Mouse (Mus musculus): ENCODE measurements at regions not wholly inside any gene's neighbourhood (a gene's known extent, or its start where the extent isn't known, plus 50 kb on each side); places are given as distances from the start of the nearest gene placed in this dataset.

DNA sequence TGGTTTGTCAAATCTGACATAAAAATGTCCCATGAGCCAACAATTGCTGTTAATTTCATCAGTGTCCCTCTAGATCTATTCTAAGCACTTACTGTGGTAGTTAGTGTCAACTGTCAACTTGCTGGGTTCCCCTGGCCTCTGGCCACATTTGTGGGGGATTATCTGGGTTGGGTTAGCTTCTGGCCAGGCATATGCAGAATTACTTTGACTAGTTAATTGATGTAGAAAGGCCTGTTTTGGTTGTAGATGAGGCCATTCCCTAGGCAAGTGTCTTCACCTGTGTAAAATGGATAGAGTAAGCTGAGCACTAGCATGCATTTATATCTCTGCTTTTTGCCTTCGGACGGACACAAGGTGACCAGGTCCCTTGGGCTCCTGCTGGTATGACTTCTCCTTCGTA, 283.9 kb downstream of the 1810013L24Rik start:
- no peak overlapping the region for H3K9ac ChIP-seq (ENCODE audit: low read length)
- no peak overlapping the region for H3K4me3 ChIP-seq (ENCODE audit: low read depth, low read length)
- no peak overlapping the region for H3K27ac ChIP-seq (ENCODE audit: low read depth)
- DNase-seq (ENCODE audit: low spot score) (no peak), ATAC-seq (replicated peaks; ENCODE audit: low FRiP score, low TSS enrichment, low read depth) (no peak)
- H3K9me3 ChIP-seq (ENCODE audit: control insufficient read depth, low read length), result no peaks in the 10 kb centered on the region
- H3K4me2 ChIP-seq (ENCODE audit: low read length), result no peak overlapping the region
- H3K27me3 ChIP-seq (replicated peaks; ENCODE audit: control insufficient read depth, insufficient read depth, low read length), result no peaks in the 10 kb centered on the region
- 85% methylated on average over 3 of the region's 3 CpGs for WGBS
- no peaks in the 10 kb centered on the region for H3K36me3 ChIP-seq (ENCODE audit: control insufficient read depth, insufficient read depth, low read length)
- H3K4me1 ChIP-seq (replicated peaks; ENCODE audit: control insufficient read depth, insufficient read depth, low read length), result no peaks in the 10 kb centered on the region

DNA sequence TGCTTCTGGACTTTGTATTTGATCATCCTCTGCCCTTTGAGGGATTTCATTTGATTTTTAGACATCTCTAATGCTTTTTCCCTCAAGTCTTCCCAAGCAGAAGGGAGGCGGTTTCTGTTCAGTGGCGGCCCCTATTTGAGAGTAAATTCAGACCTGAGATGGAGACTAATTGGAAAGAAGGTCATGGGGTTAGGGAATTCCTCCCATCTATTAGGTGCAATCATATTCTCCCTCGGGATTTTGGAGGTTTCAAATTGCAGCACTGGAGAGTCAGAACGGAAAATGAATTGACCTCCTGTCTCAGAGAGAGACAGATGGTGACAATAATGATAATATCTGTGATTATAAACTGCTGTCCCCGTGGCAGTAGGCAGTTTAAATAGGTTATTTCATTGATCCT, 285.6 kb downstream of the 1810013L24Rik start:
- WGBS, result 42% methylated on average over 5 of the region's 5 CpGs
- no peak overlapping the region for H3K4me2 ChIP-seq (ENCODE audit: low read length)
- H3K9ac ChIP-seq (ENCODE audit: low read length), result no peak overlapping the region
- no peak overlapping the region for H3K4me3 ChIP-seq (ENCODE audit: low read depth, low read length)
- H3K36me3 ChIP-seq (ENCODE audit: control insufficient read depth, insufficient read depth, low read length), result no peaks in the 10 kb centered on the region
- DNase-seq (ENCODE audit: low spot score), result no peak
- H3K27me3 ChIP-seq (replicated peaks; ENCODE audit: control insufficient read depth, insufficient read depth, low read length), result no peaks in the 10 kb centered on the region
- ATAC-seq (replicated peaks; ENCODE audit: low FRiP score, low TSS enrichment, low read depth), result no peak
- H3K9me3 ChIP-seq (ENCODE audit: control insufficient read depth, low read length), result no peaks in the 10 kb centered on the region
- H3K4me1 ChIP-seq (replicated peaks; ENCODE audit: control insufficient read depth, insufficient read depth, low read length), result no peaks in the 10 kb centered on the region
- H3K27ac ChIP-seq (ENCODE audit: low read depth), result no peak overlapping the region

DNA sequence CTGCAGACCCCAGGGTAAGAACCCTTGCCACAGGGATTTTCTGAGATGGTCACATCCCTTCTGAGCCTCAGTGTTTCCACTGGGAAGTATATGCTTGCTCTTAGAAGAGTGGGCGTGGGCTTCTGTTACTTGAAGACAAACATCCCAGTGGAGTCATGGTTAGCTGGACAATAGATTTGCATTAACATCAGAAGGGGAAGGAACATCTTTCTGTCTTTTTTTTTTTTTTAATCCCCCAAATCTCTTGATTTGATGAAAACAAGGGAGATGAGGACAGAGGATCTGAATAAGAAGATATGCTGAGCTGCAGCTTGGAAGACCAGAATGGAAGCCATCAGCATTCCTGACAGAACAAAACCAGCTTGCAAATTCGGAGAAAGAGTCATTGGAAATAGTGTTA, 291.7 kb downstream of the 1810013L24Rik start:
- DNase-seq (ENCODE audit: low spot score) (no peak), ATAC-seq (replicated peaks; ENCODE audit: low FRiP score, low TSS enrichment, low read depth) (no peak)
- no peaks in the 10 kb centered on the region for H3K9me3 ChIP-seq (ENCODE audit: control insufficient read depth, low read length)
- 91% methylated on average over 2 of the region's 2 CpGs for WGBS
- no peak overlapping the region for H3K4me2 ChIP-seq (ENCODE audit: low read length)
- H3K36me3 ChIP-seq (ENCODE audit: control insufficient read depth, insufficient read depth, low read length), result no peaks in the 10 kb centered on the region
- H3K27me3 ChIP-seq (replicated peaks; ENCODE audit: control insufficient read depth, insufficient read depth, low read length), result no peaks in the 10 kb centered on the region
- no peaks in the 10 kb centered on the region for H3K4me1 ChIP-seq (replicated peaks; ENCODE audit: control insufficient read depth, insufficient read depth, low read length)
- no peak overlapping the region for H3K9ac ChIP-seq (ENCODE audit: low read length)
- no peak overlapping the region for H3K4me3 ChIP-seq (ENCODE audit: low read depth, low read length)
- H3K27ac ChIP-seq (ENCODE audit: low read depth), result no peak overlapping the region

DNA sequence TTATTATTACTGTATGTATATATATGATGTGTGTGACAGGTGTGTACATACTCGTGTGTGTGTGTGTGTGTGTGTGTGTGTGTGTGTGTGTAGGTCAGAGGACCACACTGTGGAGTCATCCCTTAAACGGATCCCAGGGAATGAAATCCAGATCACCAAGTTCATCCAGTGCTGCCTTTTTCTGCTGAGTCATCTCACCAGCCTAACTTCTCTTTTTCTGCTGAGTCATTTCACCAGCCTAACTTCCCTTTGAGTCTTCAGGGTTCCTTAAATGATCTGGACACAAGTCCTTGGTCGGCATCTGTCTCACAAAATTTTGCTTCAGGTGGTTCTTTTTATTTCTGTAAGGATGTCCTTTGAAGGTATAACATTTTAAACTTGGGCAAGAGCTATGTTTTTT, 302.2 kb downstream of the 1810013L24Rik start:
- Histone ChIP-seq H3K4me1 (replicated peaks; ENCODE audit: control insufficient read depth, insufficient read depth, low read length) (no peaks in the 10 kb centered on the region), H3K9ac (ENCODE audit: low read length) (no peak overlapping the region), H3K27me3 (replicated peaks; ENCODE audit: control insufficient read depth, insufficient read depth, low read length) (no peaks in the 10 kb centered on the region), H3K9me3 (ENCODE audit: control insufficient read depth, low read length) (no peaks in the 10 kb centered on the region), H3K27ac (ENCODE audit: low read depth) (no peak overlapping the region), H3K4me3 (ENCODE audit: low read depth, low read length) (no peak overlapping the region), H3K36me3 (ENCODE audit: control insufficient read depth, insufficient read depth, low read length) (no peaks in the 10 kb centered on the region), H3K4me2 (ENCODE audit: low read length) (no peak overlapping the region)
- DNase-seq (ENCODE audit: low spot score) (no peak), ATAC-seq (replicated peaks; ENCODE audit: low FRiP score, low TSS enrichment, low read depth) (no peak)
- 74% methylated on average over 3 of the region's 3 CpGs for WGBS

DNA sequence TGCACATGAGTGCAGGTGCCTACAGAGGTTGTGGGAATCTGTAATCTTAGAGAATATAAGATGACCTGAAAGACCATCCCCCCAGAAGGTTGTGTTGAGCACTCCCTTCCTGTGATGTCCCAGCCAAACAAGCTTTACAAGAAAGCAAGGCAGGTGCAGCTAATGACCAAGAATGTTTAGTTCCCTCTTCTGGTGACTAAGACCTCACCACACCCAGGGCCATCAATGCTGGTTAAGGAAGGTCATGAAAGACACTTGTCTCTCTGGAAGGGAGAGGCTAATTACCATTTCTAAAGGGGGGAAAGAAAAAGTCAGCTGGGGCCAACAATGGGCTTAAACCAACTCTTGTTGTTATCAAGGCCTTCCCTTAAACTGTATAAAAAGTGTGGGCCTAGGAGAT, 302.9 kb downstream of the 1810013L24Rik start:
- no peak for DNase-seq (ENCODE audit: low spot score)
- Histone ChIP-seq H3K9me3 (ENCODE audit: control insufficient read depth, low read length) (no peaks in the 10 kb centered on the region), H3K36me3 (ENCODE audit: control insufficient read depth, insufficient read depth, low read length) (no peaks in the 10 kb centered on the region), H3K4me2 (ENCODE audit: low read length) (no peak overlapping the region), H3K9ac (ENCODE audit: low read length) (no peak overlapping the region), H3K27ac (ENCODE audit: low read depth) (no peak overlapping the region), H3K4me3 (ENCODE audit: low read depth, low read length) (no peak overlapping the region), H3K27me3 (replicated peaks; ENCODE audit: control insufficient read depth, insufficient read depth, low read length) (no peaks in the 10 kb centered on the region), H3K4me1 (replicated peaks; ENCODE audit: control insufficient read depth, insufficient read depth, low read length) (no peaks in the 10 kb centered on the region)
- no peak for ATAC-seq (replicated peaks; ENCODE audit: low FRiP score, low TSS enrichment, low read depth)

DNA sequence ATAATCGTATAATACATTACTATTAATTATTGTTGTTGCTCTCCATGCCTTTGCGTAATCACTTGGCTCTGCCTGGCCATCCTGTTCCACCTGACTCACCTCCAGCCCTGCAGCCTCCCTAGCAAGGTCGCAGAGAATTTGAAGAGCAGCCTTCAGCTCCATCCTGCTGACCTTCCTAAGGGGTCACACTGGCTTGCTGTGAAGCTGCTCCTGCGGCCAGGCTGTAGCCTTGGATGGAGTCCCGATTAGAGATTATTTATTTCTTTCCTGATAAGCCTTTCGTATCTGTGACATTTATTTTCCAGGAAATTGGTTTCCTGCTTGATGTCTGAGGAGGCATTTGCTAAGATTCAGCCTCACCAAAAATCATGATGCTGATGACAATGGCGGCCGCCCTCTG, 305.5 kb downstream of the 1810013L24Rik start:
- Histone ChIP-seq H3K4me2 (ENCODE audit: low read length) (no peak overlapping the region), H3K4me3 (ENCODE audit: low read depth, low read length) (no peak overlapping the region), H3K4me1 (replicated peaks; ENCODE audit: control insufficient read depth, insufficient read depth, low read length) (no peaks in the 10 kb centered on the region), H3K27ac (ENCODE audit: low read depth) (no peak overlapping the region), H3K9me3 (ENCODE audit: control insufficient read depth, low read length) (no peaks in the 10 kb centered on the region), H3K9ac (ENCODE audit: low read length) (no peak overlapping the region), H3K27me3 (replicated peaks; ENCODE audit: control insufficient read depth, insufficient read depth, low read length) (no peaks in the 10 kb centered on the region), H3K36me3 (ENCODE audit: control insufficient read depth, insufficient read depth, low read length) (no peaks in the 10 kb centered on the region)
- DNase-seq (ENCODE audit: low spot score), result no peak
- no peak for ATAC-seq (replicated peaks; ENCODE audit: low FRiP score, low TSS enrichment, low read depth)
- 73% methylated on average over 8 of the region's 8 CpGs for WGBS

DNA sequence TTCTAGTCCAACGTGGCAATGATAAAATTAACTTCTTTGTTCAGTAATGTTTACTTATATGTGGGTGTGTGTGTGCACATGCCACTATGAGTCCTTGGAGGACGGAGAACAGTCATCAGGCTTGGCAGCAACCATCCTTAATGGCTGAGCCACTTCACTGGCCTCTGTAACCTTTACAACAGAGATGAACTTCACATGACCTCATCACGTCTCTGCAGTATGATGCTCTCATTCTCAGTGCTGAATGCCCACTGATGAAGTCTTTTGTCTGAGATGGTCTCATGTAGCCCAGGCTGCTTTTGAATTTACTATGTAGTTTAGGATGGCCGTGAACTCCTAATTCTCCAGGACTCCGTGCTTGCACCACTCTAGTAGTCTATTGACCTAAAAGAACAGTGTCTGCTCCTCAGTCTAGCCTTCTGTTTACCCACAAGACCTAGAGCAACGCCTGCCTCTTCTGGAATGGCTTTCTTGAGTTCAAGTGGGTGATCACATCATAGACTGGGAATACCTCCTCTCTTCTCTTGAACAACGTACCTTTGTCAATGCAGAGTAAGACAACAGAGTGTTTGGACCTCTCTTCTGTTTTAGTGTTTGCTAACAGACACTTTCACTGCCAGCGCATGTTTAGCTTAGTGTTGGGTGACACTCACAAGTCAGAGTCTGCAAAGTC, 308.8 kb downstream of the 1810013L24Rik start:
- 52% methylated on average over 8 of the region's 8 CpGs for WGBS
- ATAC-seq (replicated peaks; ENCODE audit: low FRiP score, low TSS enrichment, low read depth) (no peak; the same call in 1 of the 2 replicates), DNase-seq (ENCODE audit: low spot score) (no peak)
- Histone ChIP-seq H3K4me1 (replicated peaks; ENCODE audit: control insufficient read depth, insufficient read depth, low read length) (no peaks in the 10 kb centered on the region), H3K27ac (ENCODE audit: low read depth) (no peak overlapping the region), H3K36me3 (ENCODE audit: control insufficient read depth, insufficient read depth, low read length) (no peaks in the 10 kb centered on the region), H3K9me3 (ENCODE audit: control insufficient read depth, low read length) (no peaks in the 10 kb centered on the region), H3K27me3 (replicated peaks; ENCODE audit: control insufficient read depth, insufficient read depth, low read length) (no peaks in the 10 kb centered on the region), H3K4me3 (ENCODE audit: low read depth, low read length) (no peak overlapping the region), H3K4me2 (ENCODE audit: low read length) (no peak overlapping the region), H3K9ac (ENCODE audit: low read length) (no peak overlapping the region)

DNA sequence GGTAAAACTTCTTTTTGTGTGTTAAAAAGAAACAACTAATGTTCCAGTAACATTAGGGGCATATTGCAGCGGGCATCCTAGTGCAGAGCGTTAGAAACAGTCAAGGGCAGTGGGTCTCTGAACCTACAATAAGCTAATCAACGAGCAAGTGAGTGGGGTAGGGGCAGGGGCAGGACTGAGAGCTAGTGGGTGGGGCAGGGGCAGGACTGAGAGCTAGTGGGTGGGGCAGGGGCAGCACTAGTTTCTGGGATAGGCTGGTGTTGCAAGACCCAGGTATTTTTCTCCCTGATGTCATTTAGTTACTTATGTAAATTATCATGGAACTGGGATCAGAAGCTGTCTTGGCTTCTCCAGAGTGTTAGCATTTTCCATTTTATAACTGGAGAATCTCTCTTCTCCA, 309.5 kb downstream of the 1810013L24Rik start:
- H3K27me3 ChIP-seq (replicated peaks; ENCODE audit: control insufficient read depth, insufficient read depth, low read length), result no peaks in the 10 kb centered on the region
- no peaks in the 10 kb centered on the region for H3K4me1 ChIP-seq (replicated peaks; ENCODE audit: control insufficient read depth, insufficient read depth, low read length)
- 74% methylated on average over 3 of the region's 3 CpGs for WGBS
- H3K4me2 ChIP-seq (ENCODE audit: low read length), result no peak overlapping the region
- no peak overlapping the region for H3K27ac ChIP-seq (ENCODE audit: low read depth)
- ATAC-seq (replicated peaks; ENCODE audit: low FRiP score, low TSS enrichment, low read depth) (no peak), DNase-seq (ENCODE audit: low spot score) (no peak)
- H3K9me3 ChIP-seq (ENCODE audit: control insufficient read depth, low read length), result no peaks in the 10 kb centered on the region
- H3K9ac ChIP-seq (ENCODE audit: low read length), result no peak overlapping the region
- H3K4me3 ChIP-seq (ENCODE audit: low read depth, low read length), result no peak overlapping the region
- H3K36me3 ChIP-seq (ENCODE audit: control insufficient read depth, insufficient read depth, low read length), result no peaks in the 10 kb centered on the region
